Mouse (Mus musculus): ENCODE measurements around the gene Pptc7. TPM values are rescaled to one million over a fixed set of nuclear protein-coding genes. Genes with fewer than 3 reads are reported as not detected.

The Pptc7 gene
- polyA plus RNA-seq, 1 experiment = 20.1 TPM

- no peaks in the 10 kb centered on the region for H3K4me1 ChIP-seq (ENCODE audit: control insufficient read depth, insufficient read depth, insufficient read length, low read length)
- no peaks in the 10 kb centered on the region for H3K27me3 ChIP-seq (ENCODE audit: control insufficient read depth, insufficient read depth, low read length)
- H3K27ac ChIP-seq (ENCODE audit: insufficient read depth, low read depth, low read length) = no peak overlapping the region
- TF ChIP-seq POLR2A (IDR thresholded peaks at IDR 0.05; ENCODE audit: low read depth, low read length) = no peak
- no peak for TF ChIP-seq CTCF (IDR thresholded peaks at IDR 0.05; ENCODE audit: extremely low read depth, insufficient read length, insufficient replicate concordance, low read depth, low read length)
- no peak overlapping the region for H3K4me3 ChIP-seq (ENCODE audit: low read depth, low read length)
- peaks cover 7% of the 10 kb centered on the region; the same call in 1 of the 2 replicates for H3K36me3 ChIP-seq (ENCODE audit: control insufficient read depth, insufficient read depth, low read length)
- WGBS = 95% methylated on average over 17 of the region's 17 CpGs
These were observed 32.1 kb upstream of the Pptc7 start for GRCm38 (mm10) chr5:122251895-122252606.

- 73% methylated on average over 6 of the region's 6 CpGs for WGBS
- H3K4me3 ChIP-seq (ENCODE audit: low read depth, low read length) = no peak overlapping the region
- peaks cover 11% of the 10 kb centered on the region; the same call in 1 of the 2 replicates for H3K36me3 ChIP-seq (ENCODE audit: control insufficient read depth, insufficient read depth, low read length)
- no peaks in the 10 kb centered on the region for H3K27me3 ChIP-seq (ENCODE audit: control insufficient read depth, insufficient read depth, low read length)
- TF ChIP-seq CTCF (IDR thresholded peaks at IDR 0.05; ENCODE audit: extremely low read depth, insufficient read length, insufficient replicate concordance, low read depth, low read length) (no peak), POLR2A (IDR thresholded peaks at IDR 0.05; ENCODE audit: low read depth, low read length) (no peak)
- peak overlapping the region; percentile 60 for H3K27ac ChIP-seq (ENCODE audit: insufficient read depth, low read depth, low read length)
- no peaks in the 10 kb centered on the region; the same call in 1 of the 2 replicates for H3K4me1 ChIP-seq (ENCODE audit: control insufficient read depth, insufficient read depth, insufficient read length, low read length)
These were observed 26.0 kb upstream of the Pptc7 start for GRCm38 (mm10) chr5:122258027-122258741.

GRCm38 (mm10) chr5:122262104-122262503, 22.1 kb upstream of the Pptc7 start:
- no peak overlapping the region for H3K27ac ChIP-seq (ENCODE audit: insufficient read depth, low read depth, low read length)
- H3K27me3 ChIP-seq (ENCODE audit: control insufficient read depth, insufficient read depth, low read length) = no peaks in the 10 kb centered on the region
- H3K4me1 ChIP-seq (ENCODE audit: control insufficient read depth, insufficient read depth, insufficient read length, low read length) = peaks cover 4% of the 10 kb centered on the region
- peaks cover 3% of the 10 kb centered on the region; the same call in 1 of the 2 replicates for H3K36me3 ChIP-seq (ENCODE audit: control insufficient read depth, insufficient read depth, low read length)
- H3K4me3 ChIP-seq (ENCODE audit: low read depth, low read length) = no peak overlapping the region
- 63% methylated on average over 7 of the region's 7 CpGs for WGBS
- TF ChIP-seq CTCF (IDR thresholded peaks at IDR 0.05; ENCODE audit: extremely low read depth, insufficient read length, insufficient replicate concordance, low read depth, low read length) = no peak; the same call in 1 of the 2 replicates

GRCm38 (mm10) chr5:122263933-122264905, 19.9 kb upstream of the Pptc7 start, which contains the start of gene Tctn1:
Gene Tctn1, minus strand, starts transcription at chr5:122264460.
- no peaks in the 10 kb centered on the region for H3K27me3 ChIP-seq (ENCODE audit: control insufficient read depth, insufficient read depth, low read length)
- TF ChIP-seq POLR2A (IDR thresholded peaks at IDR 0.05; ENCODE audit: low read depth, low read length) (peak; percentile 38; the same call in 1 of the 2 replicates), CTCF (IDR thresholded peaks at IDR 0.05; ENCODE audit: extremely low read depth, insufficient read length, insufficient replicate concordance, low read depth, low read length) (no peak)
- H3K36me3 ChIP-seq (ENCODE audit: control insufficient read depth, insufficient read depth, low read length) = no peaks in the 10 kb centered on the region; the same call in 1 of the 2 replicates
- H3K4me3 ChIP-seq (ENCODE audit: low read depth, low read length) = peak within 1 kb of the TSS; percentile 91
- peaks cover 14% of the 10 kb centered on the region for H3K4me1 ChIP-seq (ENCODE audit: control insufficient read depth, insufficient read depth, insufficient read length, low read length)
- 1% methylated on average over 49 of the region's 49 CpGs for WGBS
- peak within 1 kb of the TSS; percentile 13; the same call in 1 of the 2 replicates for H3K27ac ChIP-seq (ENCODE audit: insufficient read depth, low read depth, low read length)

GRCm38 (mm10) chr5:122265187-122265586, 19.0 kb upstream of the Pptc7 start:
- no peaks in the 10 kb centered on the region; the same call in 1 of the 2 replicates for H3K36me3 ChIP-seq (ENCODE audit: control insufficient read depth, insufficient read depth, low read length)
- no peak overlapping the region for H3K4me3 ChIP-seq (ENCODE audit: low read depth, low read length)
- H3K27me3 ChIP-seq (ENCODE audit: control insufficient read depth, insufficient read depth, low read length) = no peaks in the 10 kb centered on the region
- TF ChIP-seq CTCF (IDR thresholded peaks at IDR 0.05; ENCODE audit: extremely low read depth, insufficient read length, insufficient replicate concordance, low read depth, low read length) (peak; percentile 45; the same call in 1 of the 2 replicates), POLR2A (IDR thresholded peaks at IDR 0.05; ENCODE audit: low read depth, low read length) (no peak)
- 68% methylated on average over 3 of the region's 3 CpGs for WGBS
- H3K4me1 ChIP-seq (ENCODE audit: control insufficient read depth, insufficient read depth, insufficient read length, low read length) = peaks cover 19% of the 10 kb centered on the region
- H3K27ac ChIP-seq (ENCODE audit: insufficient read depth, low read depth, low read length) = no peak overlapping the region

- 97% methylated on average over 2 of the region's 2 CpGs for WGBS
- no peaks in the 10 kb centered on the region for H3K36me3 ChIP-seq (ENCODE audit: control insufficient read depth, insufficient read depth, low read length)
- no peak overlapping the region for H3K27ac ChIP-seq (ENCODE audit: insufficient read depth, low read depth, low read length)
- no peak overlapping the region for H3K4me3 ChIP-seq (ENCODE audit: low read depth, low read length)
- peaks cover 19% of the 10 kb centered on the region for H3K4me1 ChIP-seq (ENCODE audit: control insufficient read depth, insufficient read depth, insufficient read length, low read length)
- TF ChIP-seq CTCF (IDR thresholded peaks at IDR 0.05; ENCODE audit: extremely low read depth, insufficient read length, insufficient replicate concordance, low read depth, low read length) = no peak
- no peak for TF ChIP-seq POLR2A (IDR thresholded peaks at IDR 0.05; ENCODE audit: low read depth, low read length)
- H3K27me3 ChIP-seq (ENCODE audit: control insufficient read depth, insufficient read depth, low read length) = no peaks in the 10 kb centered on the region
These were observed 18.2 kb upstream of the Pptc7 start for GRCm38 (mm10) chr5:122265942-122266341.

All from small intestine, adult 2 months (tissue).